Mouse (Mus musculus) liver, embryonic 14.5 days (tissue): ENCODE data around the gene Plb1.

Experiments used
- CTCF ChIP-seq: IDR thresholded peaks from 2 replicates; pipeline ENCODE4 v1.5.1; 2016; ENCODE audit warnings: antibody characterized with exemption, low read depth, control low read depth
- EP300 ChIP-seq: IDR thresholded peaks from 2 replicates; pipeline ENCODE4 v1.6.1; 2016; ENCODE audit warnings: antibody characterized with exemption, low read depth

- TF ChIP-seq CTCF (no peak), EP300 (no peak)
These were observed 8.2 kb downstream of the Plb1 start for GRCm38 (mm10) chr5:32240741-32241140.
